Mouse (Mus musculus) v-Abl transformed pro-B cells (cell line): ENCODE measurements around the gene Gm28308.

ENCODE experiments used
- in situ Hi-C, 2 experiments: fragments of 400-800 bp; cut with MboI; formaldehyde crosslinking; loops; one replicate each; pipeline ENCODE4 v1.15.1; 2025; ENCODE audit not compliant: unreplicated experiment in 2 of 2

The Gm28308 gene

DNA sequence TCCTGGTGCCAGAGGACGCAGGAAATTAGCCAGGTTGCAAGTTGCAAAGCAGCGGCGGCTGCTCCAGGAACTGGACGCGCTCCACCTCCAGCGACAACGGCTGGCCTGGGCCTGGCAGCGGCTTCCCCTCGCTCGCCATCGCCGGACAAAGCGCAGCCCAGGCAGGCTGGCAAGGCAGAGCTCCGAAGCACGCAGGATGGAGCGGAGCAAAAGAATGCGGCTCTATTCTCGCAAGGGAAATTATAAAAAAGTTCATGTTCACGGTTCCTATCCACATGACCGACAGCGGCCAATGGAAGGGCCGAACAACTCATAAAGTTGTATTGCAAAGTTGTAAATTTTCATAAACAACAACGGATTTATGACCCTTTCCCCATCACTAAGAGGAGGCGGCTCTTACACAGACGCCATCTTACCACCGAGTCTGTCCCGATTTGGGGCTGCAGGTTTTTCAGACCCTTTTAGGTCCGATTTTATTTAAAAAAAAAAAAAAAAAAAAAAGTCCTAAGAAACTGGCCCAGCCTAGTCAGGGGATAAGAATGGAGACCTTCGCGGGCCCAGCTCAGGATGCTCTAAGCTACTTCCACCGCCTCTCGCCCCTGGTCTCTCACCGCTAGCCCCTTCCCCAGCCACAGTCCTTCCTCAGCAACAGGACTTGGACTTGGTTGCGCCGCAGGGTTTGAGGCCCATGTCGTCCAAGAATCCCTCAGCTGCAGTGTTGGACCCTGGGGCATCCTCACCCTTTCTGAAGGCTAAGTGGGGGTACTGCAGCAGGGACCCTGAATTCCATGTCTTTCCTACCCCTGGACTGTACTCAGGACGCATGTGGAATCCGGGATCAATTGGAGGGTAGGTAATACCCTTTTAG lies at the start of gene Gm28308, which contains the start of gene Hoxa3:
Gm28308 (minus strand) TSS at position 221 of the 868 bp plus-strand sequence.
Hoxa3 (minus strand) TSS at position 218 of the 868 bp plus-strand sequence.
- in situ Hi-C loops = loop anchor here in 1 of 2 experiments (25.0 kb wide), 2 partner anchors 1301 to 1426 kb away; no protein-coding TSS in a partner anchor

DNA sequence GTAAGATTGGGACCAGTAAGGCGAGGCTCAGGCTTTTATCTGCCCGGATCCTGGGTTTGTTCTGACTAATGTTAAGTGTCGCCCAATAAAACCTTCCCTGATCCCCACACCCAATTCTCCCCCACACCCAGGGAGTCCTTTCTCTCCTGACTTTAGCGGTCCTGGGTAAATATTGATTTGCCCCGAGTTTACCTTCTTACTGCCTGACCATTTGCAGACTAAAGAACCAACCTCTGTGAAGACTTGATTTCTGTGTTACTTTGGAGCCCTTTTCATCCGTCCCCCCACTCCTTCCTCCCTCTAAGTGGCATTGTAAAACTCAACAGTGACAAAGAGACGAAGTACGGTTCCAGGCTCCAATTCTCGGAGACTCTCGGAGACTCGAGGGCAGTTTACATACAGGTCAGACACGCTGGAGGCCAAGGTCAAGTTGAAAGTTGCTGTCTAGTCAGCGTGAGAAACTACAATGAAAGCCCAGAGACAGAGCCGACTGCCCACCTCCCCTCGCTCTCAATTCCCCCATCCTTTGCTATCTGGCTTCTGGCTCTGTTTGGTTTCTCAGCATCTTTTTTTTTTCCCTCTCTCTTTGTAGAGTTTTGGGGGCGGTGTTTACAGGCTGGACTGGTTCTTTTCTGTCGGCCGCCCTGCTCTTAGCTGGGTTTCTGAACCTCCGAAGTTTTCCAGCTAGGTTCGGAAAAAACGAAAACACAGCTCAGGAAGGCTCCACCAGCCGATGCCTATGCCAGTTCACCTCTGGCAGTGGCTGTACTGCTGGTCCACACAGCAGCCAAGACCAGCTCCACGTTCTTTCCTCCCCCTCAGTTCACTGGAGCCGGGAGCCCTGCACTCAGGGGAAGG lies 49.6 kb upstream of the Gm28308 start:
- in situ Hi-C loops = loop anchor here in 1 of 2 experiments (25.0 kb wide), 1 partner anchor 1950 kb away; no protein-coding TSS in a partner anchor

DNA sequence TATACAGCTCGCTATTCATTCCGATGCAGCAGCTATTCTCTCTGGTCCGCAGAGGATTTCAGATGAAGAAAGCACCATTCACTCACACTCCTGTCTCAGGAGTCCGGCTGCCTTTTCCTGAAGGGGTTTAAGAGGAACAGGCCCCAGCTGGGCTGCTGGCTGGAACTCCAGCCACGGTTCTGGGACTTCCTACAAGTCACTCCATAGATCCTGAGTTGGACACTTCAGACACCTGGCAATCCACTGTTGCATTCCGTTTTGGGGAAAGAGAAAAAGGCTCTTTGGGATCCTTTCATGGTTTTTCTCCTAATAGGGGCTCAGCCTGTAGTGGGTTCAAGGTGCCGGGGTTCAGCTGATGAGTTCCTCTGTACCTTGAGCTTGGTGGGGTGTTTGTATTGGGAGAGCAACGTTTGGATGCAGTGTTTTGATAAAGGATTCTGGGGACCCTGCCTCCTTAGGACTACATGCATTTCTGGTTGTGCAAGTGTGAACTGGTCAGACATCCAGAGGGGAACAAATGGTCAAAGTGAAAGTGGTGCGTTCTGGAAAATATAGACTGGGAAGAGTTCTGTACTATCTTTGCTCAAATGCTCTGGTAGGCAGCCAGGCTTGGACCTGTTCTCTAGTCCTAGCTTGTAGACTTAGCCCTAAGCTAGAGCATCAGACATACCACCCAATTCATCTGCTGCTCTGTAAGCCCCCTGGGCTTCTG lies 48.8 kb upstream of the Gm28308 start:
- in situ Hi-C loops = loop anchor here in 1 of 2 experiments (25.0 kb wide), 1 partner anchor 1950 kb away; no protein-coding TSS in a partner anchor

GRCm38 (mm10) chr6:52260654-52261575 lies 47.8 kb upstream of the Gm28308 start, which contains the start of gene Hoxa13:
Hoxa13 (minus strand) TSS chr6:52260880.
- in situ Hi-C loops = loop anchor here in 1 of 2 experiments (25.0 kb wide), 1 partner anchor 1951 kb away; no protein-coding TSS in a partner anchor

DNA sequence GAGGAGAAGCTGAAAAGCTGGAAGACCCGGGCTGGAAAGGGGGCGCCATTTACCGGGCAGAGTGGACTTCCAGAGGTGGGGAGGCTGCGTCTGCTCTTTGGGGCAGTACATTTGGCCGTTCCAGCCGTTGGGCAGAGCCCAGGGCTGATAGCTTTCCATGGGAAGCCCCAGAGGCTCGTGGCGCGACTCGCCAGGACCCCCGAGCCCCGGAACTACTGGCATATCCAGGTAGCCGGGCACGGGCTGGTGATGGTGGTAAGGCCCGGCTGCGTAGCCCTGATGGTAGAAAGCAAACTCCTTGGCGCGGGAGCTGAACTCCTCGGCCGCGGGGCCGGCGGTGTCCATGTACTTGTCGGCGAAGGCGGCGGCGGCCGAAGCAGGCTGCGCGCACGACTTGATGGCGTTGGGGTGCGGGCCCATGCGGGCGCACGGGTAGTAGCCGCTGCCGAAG lies 46.7 kb upstream of the Gm28308 start:
- in situ Hi-C loops = loop anchor here in 1 of 2 experiments (5.0 to 25.0 kb wide), 4 partner anchors 587 to 1952 kb away; no protein-coding TSS in a partner anchor

DNA sequence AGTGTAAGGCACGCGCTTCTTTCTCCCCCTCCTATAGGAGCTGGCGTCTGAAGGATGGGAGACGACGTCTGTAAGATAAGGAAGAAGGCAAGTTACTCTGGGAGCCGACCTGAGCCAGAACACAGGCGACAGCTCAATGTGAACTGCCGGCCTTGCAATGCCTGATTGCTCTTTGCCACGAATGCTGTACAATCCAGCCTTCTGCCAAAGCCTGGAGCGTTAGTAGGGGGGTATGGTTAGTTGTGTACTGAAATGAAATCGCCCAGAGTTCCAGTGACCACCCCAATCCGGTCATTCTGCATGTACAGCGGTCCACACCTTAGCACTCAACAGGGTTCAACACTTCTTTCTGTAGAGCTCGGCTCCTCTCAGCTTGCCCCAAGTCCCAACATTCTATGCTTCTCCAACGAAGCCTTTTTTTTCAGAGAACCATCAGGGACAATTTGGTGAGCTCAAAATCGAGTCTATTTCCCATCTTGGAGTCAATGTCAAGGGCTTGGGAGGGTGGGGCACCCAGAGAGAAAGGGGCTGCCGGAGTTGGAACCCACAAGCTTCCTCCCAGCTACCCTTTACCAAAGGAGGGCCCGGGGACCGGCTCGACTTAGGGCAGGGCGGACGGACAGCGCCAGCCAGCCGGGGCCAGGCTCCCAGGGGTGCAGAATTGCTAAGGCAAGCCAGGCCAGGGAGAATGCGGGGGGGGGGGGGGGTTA lies 46.1 kb upstream of the Gm28308 start:
- in situ Hi-C loops = loop anchor here in 1 of 2 experiments (5.0 to 25.0 kb wide), 4 partner anchors 588 to 1953 kb away; no protein-coding TSS in a partner anchor

GRCm38 (mm10) chr6:52256956-52257355 lies 43.8 kb upstream of the Gm28308 start:
- in situ Hi-C loops = loop anchor here in 1 of 2 experiments (5.0 to 25.0 kb wide), 4 partner anchors 590 to 1955 kb away; no protein-coding TSS in a partner anchor

DNA sequence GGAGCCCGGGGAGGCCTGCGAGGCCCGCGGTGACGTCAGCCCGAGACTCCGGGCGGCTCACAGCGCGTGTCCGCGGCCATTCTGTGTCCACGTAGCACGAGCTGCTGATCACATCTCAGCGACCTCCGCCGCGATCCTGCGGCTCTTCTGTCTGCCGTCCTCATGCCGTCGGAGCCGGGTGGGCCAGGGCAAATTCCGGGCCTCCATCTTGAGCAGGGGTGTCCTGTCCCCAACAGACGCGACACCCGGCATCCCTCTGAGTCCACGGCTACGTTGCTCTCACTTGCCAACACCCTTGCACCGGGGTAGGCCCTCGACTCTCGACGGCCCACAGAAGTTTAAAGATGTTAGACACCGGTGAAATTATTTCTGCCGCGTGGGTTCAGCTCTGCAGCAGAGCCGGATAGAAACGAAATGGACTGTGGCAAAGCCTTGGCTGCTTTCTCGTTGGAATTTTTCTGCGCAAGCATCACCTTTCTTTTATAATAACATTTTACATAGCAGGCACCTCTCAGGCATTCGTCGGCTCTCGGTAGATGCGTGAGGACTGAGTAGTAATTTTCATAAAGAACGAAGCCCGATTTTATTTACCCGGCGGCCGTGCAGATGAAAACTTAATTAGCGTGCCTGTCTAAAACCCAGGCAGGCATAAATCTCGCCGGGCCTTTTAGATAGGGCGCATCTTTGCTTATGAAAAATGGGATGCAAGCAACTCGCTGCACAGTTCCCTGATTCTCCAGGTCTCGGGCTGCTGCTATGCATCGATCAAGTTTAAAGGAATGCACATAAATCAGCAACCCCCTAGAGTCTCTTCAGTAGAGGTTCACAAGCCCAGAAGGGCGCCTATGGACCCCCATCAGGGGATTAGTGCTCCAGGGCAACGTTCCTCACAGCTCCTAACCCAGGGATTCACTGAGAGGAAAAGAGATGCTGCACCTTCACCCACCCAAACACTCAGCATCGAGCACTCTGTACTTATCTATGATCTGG lies 40.7 kb upstream of the Gm28308 start:
- in situ Hi-C loops = loop anchor here (5.0 to 25.0 kb wide), 3 partner anchors 593 to 1958 kb away; no protein-coding TSS in a partner anchor

GRCm38 (mm10) chr6:52252775-52253376 lies 39.7 kb upstream of the Gm28308 start:
- in situ Hi-C loops = loop anchor here (5.0 to 25.0 kb wide), 3 partner anchors 594 to 1959 kb away; no protein-coding TSS in a partner anchor

DNA sequence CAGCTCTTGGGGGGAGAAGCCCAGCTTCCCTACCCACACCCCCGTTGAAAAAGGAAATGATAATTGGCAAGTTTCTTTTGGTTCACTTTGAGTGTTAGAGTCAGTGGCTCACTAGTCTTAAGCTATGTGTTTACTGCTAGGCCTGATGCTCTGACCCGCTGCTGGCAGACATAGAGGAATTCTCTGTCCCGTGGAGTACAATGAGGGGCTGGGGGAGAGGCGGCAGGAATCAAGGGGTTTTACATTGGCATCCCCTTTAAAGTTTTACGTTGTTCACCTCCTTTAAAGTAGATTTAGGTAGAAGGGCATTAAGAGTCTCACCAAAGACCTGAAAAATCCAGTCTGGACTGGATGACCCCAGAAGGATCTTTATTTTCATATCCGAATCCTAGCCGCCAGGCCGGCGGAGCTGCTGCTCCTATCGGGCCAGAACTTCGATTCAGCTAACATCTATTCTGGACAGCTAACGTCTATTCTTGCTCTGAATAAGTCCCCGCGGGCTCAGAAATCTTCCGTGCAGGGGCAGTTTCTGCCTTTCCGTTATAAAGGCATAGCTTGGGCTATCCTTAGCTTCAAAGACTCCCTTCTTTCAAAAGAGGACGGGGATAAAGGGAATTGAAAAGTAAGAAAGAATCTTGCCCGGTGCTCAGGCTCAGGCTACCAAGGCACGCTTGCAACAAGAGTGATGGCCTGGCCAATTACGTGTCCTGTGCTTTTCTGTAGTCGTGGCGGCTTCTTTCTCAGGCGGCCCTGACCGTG lies 39.1 kb upstream of the Gm28308 start:
- in situ Hi-C loops = loop anchor here (5.0 to 25.0 kb wide), 3 partner anchors 595 to 1960 kb away; no protein-coding TSS in a partner anchor

DNA sequence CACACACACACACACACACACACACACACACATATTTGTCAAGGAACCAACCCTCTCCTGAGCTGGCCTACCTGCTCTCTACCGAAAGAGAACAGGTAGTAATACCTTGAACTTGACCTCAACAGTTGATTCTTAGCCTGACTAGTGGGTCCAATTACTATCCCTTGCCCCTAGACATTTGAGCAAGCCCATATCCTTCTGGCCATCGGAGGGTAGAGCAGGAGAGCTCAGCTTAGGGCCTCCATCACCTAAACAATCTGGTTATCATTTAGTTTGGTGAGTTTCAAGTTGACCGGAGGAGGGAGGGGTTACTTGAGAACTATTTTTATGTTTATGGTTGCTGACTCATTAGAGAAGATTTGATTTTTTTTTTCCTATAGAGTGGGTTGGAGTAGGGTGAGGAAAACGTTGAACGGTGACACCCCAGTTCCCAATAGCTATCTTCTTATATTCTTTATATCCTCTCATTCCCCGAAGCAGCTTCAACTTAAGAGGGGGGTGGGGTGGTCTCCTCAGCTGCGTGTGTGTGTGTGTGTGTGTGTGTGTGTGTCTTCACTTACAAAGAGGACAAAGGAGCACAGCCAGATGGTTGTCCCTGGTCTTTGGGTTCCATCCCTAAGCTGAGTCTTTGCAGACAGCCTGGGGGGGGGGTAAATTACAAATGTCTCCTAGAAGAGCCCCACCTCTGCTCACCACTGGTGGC lies 38.2 kb upstream of the Gm28308 start:
- in situ Hi-C loops = loop anchor here (5.0 to 25.0 kb wide), 3 partner anchors 596 to 1961 kb away; no protein-coding TSS in a partner anchor

DNA sequence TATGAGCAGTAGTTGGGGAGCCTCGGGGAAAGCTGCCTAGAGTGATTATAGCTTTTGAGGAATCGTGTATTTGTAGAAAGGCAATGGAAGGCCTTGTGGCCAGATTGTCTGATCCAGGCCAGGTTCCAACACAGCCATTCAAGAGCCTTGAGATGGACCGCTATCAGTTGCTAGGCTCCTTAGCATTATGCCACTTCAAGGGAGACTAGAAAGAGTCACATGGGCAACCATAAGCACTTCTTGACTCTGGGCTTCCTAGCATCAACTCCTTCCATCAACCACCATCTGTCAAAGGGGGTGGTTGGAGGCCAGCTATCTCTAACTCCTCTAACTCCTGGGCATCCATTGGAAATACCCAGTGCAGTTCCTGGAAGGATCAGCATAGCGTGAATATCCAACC lies 36.7 kb upstream of the Gm28308 start:
- in situ Hi-C loops = loop anchor here (5.0 to 25.0 kb wide), 4 partner anchors 597 to 1962 kb away; partner anchors contain the start of gene Npvf (in 1 of the 2)

- in situ Hi-C loops = loop anchor here in 1 of 2 experiments (25.0 kb wide), 1 partner anchor 1587 kb away; the partner anchor contains the start of gene Npvf
Observed at GRCm38 (mm10) chr6:52249415-52249738, 36.2 kb upstream of the Gm28308 start.

DNA sequence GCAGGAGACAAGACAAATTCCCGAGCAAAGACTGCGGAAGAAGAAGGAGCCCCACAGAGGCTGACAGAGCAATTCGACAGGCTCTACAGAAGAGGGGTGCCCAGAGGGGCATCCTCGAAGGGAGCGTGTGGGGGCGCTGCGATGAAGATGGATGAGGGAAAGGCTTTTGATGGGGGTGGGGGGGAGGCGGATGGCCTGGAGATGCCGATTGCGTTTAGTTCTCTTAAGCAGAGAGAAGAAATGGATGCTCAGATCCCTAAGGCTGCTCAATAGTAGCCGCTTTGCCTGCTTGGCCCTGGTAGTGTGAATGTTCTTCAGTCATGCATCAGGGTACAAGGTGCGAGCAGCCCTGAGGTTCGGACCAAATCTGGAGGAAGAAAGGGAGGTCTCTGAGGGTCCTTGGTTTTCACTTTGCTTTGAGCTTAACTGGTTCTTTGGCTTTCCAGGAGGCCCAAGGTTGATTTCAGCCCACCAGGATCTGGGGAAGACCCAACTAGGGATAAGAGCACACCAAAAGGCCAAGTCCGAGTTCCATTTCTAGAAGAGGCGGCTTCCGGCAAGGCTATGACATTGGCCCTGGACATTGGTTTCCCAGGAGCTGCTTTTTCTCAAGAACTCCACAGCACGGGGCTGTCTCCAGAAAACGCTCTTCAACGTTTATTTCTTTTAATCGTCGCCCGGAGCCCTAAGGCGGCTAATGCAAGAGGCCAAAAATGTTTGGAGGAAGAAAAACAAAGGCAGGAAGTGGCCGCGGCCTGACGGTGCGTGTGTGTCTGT lies 35.7 kb upstream of the Gm28308 start:
- in situ Hi-C loops = loop anchor here in 1 of 2 experiments (25.0 kb wide), 1 partner anchor 1587 kb away; the partner anchor contains the start of gene Npvf
